Mouse (Mus musculus) lung, postnatal 0 days (tissue): Measurements from ENCODE around the gene Rhoj. TPM values are rescaled to one million over a fixed set of nuclear protein-coding genes. Genes with fewer than 3 reads are reported as not detected.

Source experiments
- ATAC-seq: fragments of 200-750 bp; cut with Nextera tagmentation; 2 replicates; pipeline ENCODE4 v1.8.0; 2017; ENCODE audit warnings: moderate library complexity
- DNase-seq: peaks from one replicate; pipeline ENCODE4 v3.0.0-alpha.2; 2016; ENCODE audit warnings: low spot score
- H3K27ac ChIP-seq: fragments of 300-500 bp; sonication (generic); 2 replicates; pipeline ENCODE4 v1.5.1; 2014; ENCODE audit warnings: antibody characterized with exemption, mild to moderate bottlenecking, low read length, mixed read lengths
- H3K27me3 ChIP-seq: fragments of 300-500 bp; sonication (generic); replicated peaks from 2 replicates; pipeline ENCODE4 v1.6.1; 2014; ENCODE audit warnings: low read length, mixed read lengths; ENCODE audit not compliant: insufficient read depth
- H3K36me3 ChIP-seq: fragments of 300-500 bp; sonication (generic); 2 replicates; pipeline ENCODE4 v1.6.1; 2014; ENCODE audit warnings: low read length, mixed read lengths; ENCODE audit not compliant: insufficient read depth
- H3K4me1 ChIP-seq: fragments of 300-500 bp; sonication (generic); 2 replicates; pipeline ENCODE4 v1.6.1; 2014; ENCODE audit warnings: antibody characterized with exemption, low read depth, low read length, mixed read lengths; ENCODE audit not compliant: insufficient read depth
- H3K4me2 ChIP-seq: fragments of 300-500 bp; sonication (generic); replicated peaks from 2 replicates; pipeline ENCODE4 v1.6.1; 2014; ENCODE audit warnings: low read depth, mild to moderate bottlenecking, low read length, moderate library complexity, mixed read lengths
- H3K4me3 ChIP-seq: fragments of 300-500 bp; sonication (generic); 2 replicates; pipeline ENCODE4 v1.5.1; 2014; ENCODE audit warnings: low read depth, low read length
- H3K9ac ChIP-seq: fragments of 300-500 bp; sonication (generic); replicated peaks from 2 replicates; pipeline ENCODE4 v1.6.1; 2014; ENCODE audit warnings: low read depth, mild to moderate bottlenecking
- H3K9me3 ChIP-seq: fragments of 300-500 bp; sonication (generic); 2 replicates; pipeline ENCODE4 v1.6.1; 2016; ENCODE audit warnings: low read length, mixed read lengths
- CTCF ChIP-seq: IDR thresholded peaks from 2 replicates; pipeline ENCODE4 v1.5.1; 2016; ENCODE audit warnings: antibody characterized with exemption, mild to moderate bottlenecking
- EP300 ChIP-seq: IDR thresholded peaks from 2 replicates; pipeline ENCODE4 v1.6.1; 2016; ENCODE audit warnings: antibody characterized with exemption, mild to moderate bottlenecking, control low read depth
- WGBS: fragments of 180-500 bp; shearing (Covaris S2); extraction: QIAGEN DNeasy Blood & Tissue Kit; methylation state at CpG from one replicate; pipeline ENCODE4 v1.1.7; 2014; 5-methylcytosine and 5-hydroxymethylcytosine counted together
- polyA plus RNA-seq: library from polyadenylated mRNA; unstranded; fragments of >200 nt; fragmentation: Nextera tagmentation; extraction: Ambion mirVana; gene quantifications from 2 replicates; pipeline ENCODE4 v1.2.1, GENCODE M21; 2015

Rhoj gene
- polyA plus RNA-seq, 1 experiment from 2014 or later, result 102 TPM

- Histone ChIP-seq H3K4me2 (no peak overlapping the region), H3K9me3 (no peaks in the 10 kb centered on the region), H3K9ac (no peak overlapping the region), H3K4me1 (no peaks in the 10 kb centered on the region), H3K36me3 (no peaks in the 10 kb centered on the region), H3K27ac (no peak overlapping the region), H3K27me3 (no peaks in the 10 kb centered on the region), H3K4me3 (no peak overlapping the region)
- DNase-seq (no peak), ATAC-seq (no peak)
- 90% methylated on average over 6 of the region's 6 CpGs for WGBS
- no peak for TF ChIP-seq EP300
- no peak for TF ChIP-seq CTCF
Measured at GRCm38 (mm10) chr12:75376126-75376525, 68.0 kb downstream of the Rhoj start.

GRCm38 (mm10) chr12:75386731-75387130 is 78.6 kb downstream of the Rhoj start:
- Histone ChIP-seq H3K36me3 (no peaks in the 10 kb centered on the region), H3K9ac (no peak overlapping the region), H3K9me3 (no peaks in the 10 kb centered on the region), H3K27me3 (no peaks in the 10 kb centered on the region), H3K4me2 (no peak overlapping the region), H3K4me1 (no peaks in the 10 kb centered on the region), H3K27ac (no peak overlapping the region), H3K4me3 (no peak overlapping the region)
- WGBS, result 93% methylated on average over 9 of the region's 9 CpGs
- TF ChIP-seq CTCF, result no peak
- TF ChIP-seq EP300, result no peak
- ATAC-seq, result no peak
- no peak for DNase-seq

GRCm38 (mm10) chr12:75387156-75387555 is 79.0 kb downstream of the Rhoj start:
- Histone ChIP-seq H3K9me3 (no peaks in the 10 kb centered on the region), H3K36me3 (no peaks in the 10 kb centered on the region), H3K27me3 (no peaks in the 10 kb centered on the region), H3K4me2 (no peak overlapping the region), H3K4me1 (no peaks in the 10 kb centered on the region), H3K4me3 (no peak overlapping the region), H3K27ac (no peak overlapping the region), H3K9ac (no peak overlapping the region)
- no peak for TF ChIP-seq EP300
- TF ChIP-seq CTCF, result no peak
- ATAC-seq (no peak), DNase-seq (no peak)
- 80% methylated on average over 8 of the region's 8 CpGs for WGBS

- Histone ChIP-seq H3K27ac (no peak overlapping the region), H3K4me3 (no peak overlapping the region), H3K27me3 (no peaks in the 10 kb centered on the region), H3K4me2 (no peak overlapping the region), H3K9me3 (no peaks in the 10 kb centered on the region), H3K4me1 (no peaks in the 10 kb centered on the region), H3K36me3 (no peaks in the 10 kb centered on the region), H3K9ac (no peak overlapping the region)
- ATAC-seq (no peak), DNase-seq (no peak)
- 83% methylated on average over 15 of the region's 15 CpGs for WGBS
- TF ChIP-seq CTCF, result no peak
- no peak for TF ChIP-seq EP300
Measured at GRCm38 (mm10) chr12:75387846-75388245, 79.7 kb downstream of the Rhoj start.

- Histone ChIP-seq H3K27me3 (no peaks in the 10 kb centered on the region), H3K4me1 (no peaks in the 10 kb centered on the region), H3K4me3 (no peak overlapping the region), H3K9me3 (no peaks in the 10 kb centered on the region), H3K36me3 (no peaks in the 10 kb centered on the region), H3K9ac (no peak overlapping the region), H3K27ac (no peak overlapping the region), H3K4me2 (no peak overlapping the region)
- DNase-seq (no peak), ATAC-seq (no peak)
- WGBS, result 83% methylated on average over 9 of the region's 9 CpGs
- no peak for TF ChIP-seq EP300
- TF ChIP-seq CTCF, result no peak
Measured at GRCm38 (mm10) chr12:75388521-75388920, 80.4 kb downstream of the Rhoj start.

GRCm38 (mm10) chr12:75389308-75390135 is 81.4 kb downstream of the Rhoj start:
- H3K27me3 ChIP-seq, result no peaks in the 10 kb centered on the region
- H3K27ac ChIP-seq, result no peak overlapping the region
- H3K36me3 ChIP-seq, result no peaks in the 10 kb centered on the region
- WGBS, result 45% methylated on average over 20 of the region's 20 CpGs
- ATAC-seq (no peak), DNase-seq (peak; percentile 61)
- no peaks in the 10 kb centered on the region for H3K9me3 ChIP-seq
- H3K4me2 ChIP-seq, result no peak overlapping the region
- H3K4me1 ChIP-seq, result no peaks in the 10 kb centered on the region
- no peak overlapping the region for H3K4me3 ChIP-seq
- TF ChIP-seq EP300 (no peak), CTCF (peak; percentile 81)
- no peak overlapping the region for H3K9ac ChIP-seq

GRCm38 (mm10) chr12:75391526-75391925 is 83.4 kb downstream of the Rhoj start:
- ATAC-seq (no peak), DNase-seq (no peak)
- H3K27me3 ChIP-seq, result no peaks in the 10 kb centered on the region
- no peaks in the 10 kb centered on the region for H3K9me3 ChIP-seq
- H3K4me1 ChIP-seq, result no peaks in the 10 kb centered on the region
- no peak overlapping the region for H3K4me2 ChIP-seq
- no peak overlapping the region for H3K9ac ChIP-seq
- no peak overlapping the region for H3K4me3 ChIP-seq
- no peaks in the 10 kb centered on the region for H3K36me3 ChIP-seq
- TF ChIP-seq CTCF (no peak), EP300 (no peak)
- 82% methylated on average over 9 of the region's 9 CpGs for WGBS
- no peak overlapping the region for H3K27ac ChIP-seq
